Mouse (Mus musculus): ENCODE results near the gene Wdr25.

Gene Wdr25

DNA sequence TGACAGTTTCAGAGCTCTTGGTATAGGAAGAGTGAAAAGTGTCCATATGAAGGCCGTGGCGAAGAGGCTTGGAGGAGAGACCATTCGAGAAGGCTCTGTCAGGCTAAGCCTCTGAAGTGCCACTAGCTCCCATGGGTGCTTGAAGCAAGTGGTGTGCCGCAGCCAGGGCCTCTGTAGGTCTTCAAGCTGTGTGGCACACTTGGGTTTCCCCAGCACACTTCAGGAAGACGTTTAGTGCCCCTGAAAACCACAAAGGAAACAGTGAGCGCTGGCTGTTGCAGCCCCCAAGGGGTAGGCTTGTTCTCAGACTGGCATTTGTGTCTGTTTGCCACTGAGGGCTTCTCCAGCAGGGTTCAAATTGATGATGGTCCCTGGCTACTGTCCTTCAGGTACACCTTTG, 90.1 kb downstream of the Wdr25 start:
- DNase-seq (ENCODE audit: low read depth in 1 of 2, low spot score in 2 of 2), result no peak

- no peak for DNase-seq (ENCODE audit: low read depth in 1 of 2, low spot score in 2 of 2)
Measured at GRCm38 (mm10) chr12:108984471-108984870, 91.0 kb downstream of the Wdr25 start.

DNA sequence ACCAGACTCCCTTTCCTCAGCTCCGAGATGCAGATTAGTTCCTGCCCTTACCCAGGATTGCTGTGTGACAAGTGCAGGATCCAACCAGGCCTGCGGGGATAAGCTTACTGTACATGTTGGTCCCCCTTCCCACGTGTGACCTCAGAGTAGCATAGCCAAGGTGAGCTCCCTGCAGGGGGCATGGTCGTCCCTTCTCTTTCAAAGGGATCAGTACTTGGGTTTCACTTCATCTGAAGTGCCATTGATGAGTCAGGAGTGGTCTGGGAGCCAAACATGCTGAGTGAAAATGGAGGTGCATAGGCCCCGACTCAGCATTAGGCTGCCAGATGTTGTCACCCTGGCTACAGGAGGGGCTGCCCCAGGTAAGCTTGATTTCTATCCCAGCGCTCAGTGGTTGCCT, 91.6 kb downstream of the Wdr25 start:
- no peak for DNase-seq (ENCODE audit: low read depth in 1 of 2, low spot score in 2 of 2)

GRCm38 (mm10) chr12:108987448-108987847, 94.0 kb downstream of the Wdr25 start:
- DNase-seq (ENCODE audit: low read depth in 1 of 2, low spot score in 2 of 2), result no peak

DNA sequence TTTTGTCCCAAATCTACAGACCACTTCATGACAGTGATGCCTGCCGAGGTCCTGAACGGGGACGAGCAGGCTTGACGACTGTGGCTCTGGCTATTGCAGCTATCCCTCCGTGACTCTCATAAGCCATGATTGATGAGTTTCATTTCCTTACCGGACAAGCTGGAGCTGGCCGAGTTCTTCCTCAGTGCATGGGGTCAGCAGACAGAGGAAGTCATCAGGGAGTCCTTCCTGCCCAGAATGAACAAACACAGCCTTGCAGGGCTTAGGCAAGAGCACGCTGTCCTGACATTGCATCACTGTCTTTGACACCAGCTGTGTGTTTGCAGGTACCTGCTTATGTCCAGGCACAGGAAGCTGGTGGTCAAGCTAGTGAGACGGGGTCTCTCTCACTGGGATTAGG, 97.0 kb downstream of the Wdr25 start:
- peak; percentile 26 to 54 for DNase-seq (ENCODE audit: low read depth in 1 of 2, low spot score in 2 of 2)

DNA sequence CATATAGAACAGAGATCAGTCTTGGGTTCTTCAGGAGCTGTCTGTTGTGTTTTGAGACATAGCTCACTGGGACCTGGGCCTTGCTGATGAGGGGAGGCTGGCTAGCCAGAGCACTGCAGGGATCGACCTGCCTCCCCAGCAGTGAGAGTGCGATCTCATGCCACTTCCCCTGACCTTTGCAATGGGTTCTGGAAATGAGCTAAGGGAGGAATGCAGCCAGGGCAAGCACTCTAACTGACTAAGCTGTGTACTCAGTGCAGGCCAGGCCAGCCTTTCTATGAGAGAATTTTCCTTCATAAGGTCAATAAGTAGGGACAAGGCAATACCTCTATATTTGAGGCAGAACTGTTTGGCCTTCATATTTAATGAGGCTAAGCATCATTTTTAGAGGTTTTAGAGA, 99.6 kb downstream of the Wdr25 start:
- DNase-seq (ENCODE audit: low read depth in 1 of 2, low spot score in 2 of 2), result no peak

DNA sequence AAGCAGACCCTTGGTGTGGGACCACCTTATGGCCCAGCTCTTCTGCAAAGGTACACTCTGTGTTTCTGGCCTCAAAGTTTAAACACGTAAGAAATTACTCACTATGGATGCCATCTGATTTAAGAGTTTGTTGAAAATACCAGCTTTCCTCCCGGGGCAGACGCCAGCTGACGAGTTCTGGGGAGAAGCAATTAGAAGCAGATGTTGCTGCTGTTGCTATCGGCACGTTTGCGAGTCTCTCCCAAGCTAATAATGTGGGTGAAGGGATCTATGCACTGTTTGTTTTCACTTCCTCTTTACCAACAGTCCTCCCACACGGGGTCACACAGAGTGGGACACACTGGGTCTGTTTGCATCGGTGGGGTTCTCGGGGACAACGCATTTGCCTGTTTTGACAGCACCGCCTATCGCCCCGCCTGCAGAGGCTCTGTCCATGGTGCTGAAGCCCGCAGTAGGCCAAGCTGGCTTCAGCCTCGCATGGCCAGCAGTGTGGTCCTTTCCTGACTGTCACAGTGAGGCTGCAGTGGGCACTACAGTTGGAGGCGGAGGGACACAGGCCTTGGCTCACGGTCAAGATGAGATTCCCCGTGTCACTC, 101.1 kb downstream of the Wdr25 start:
- peak; percentile 55 to 66 for DNase-seq (ENCODE audit: low read depth in 1 of 2, low spot score in 2 of 2)

DNA sequence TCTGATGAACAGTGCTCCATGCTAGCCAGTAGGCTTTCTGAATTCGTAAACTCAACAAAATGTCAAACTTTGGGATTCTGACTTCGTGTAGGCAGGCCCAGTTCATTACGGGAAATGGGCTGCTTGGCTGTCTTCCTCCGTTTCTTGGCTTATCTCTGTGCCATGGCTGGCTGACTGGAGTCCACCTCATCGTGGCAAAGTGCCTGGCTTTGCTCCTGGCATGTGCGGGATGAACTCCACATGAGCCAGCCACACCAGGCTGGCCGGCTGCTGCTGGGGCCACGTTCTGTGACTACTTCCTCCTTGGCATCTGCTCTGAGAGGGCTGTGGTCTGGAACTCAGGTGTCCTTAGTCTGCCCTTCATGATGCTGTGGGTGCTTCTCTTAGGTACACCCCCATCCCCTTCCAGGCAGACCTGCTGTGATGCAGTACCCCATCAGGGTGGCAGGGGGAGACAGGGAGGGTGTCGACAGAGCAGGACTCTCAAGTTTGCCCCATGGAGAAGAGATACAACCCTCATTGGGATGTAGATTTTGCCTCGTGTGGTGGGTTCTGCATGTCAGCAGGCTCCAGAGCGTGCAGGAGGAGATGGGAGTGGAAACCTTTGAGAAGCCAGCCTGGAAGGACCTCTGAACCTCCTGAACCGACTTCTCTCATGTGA, 102.7 kb downstream of the Wdr25 start:
- no peak for DNase-seq (ENCODE audit: low read depth in 1 of 2, low spot score in 2 of 2)

DNA sequence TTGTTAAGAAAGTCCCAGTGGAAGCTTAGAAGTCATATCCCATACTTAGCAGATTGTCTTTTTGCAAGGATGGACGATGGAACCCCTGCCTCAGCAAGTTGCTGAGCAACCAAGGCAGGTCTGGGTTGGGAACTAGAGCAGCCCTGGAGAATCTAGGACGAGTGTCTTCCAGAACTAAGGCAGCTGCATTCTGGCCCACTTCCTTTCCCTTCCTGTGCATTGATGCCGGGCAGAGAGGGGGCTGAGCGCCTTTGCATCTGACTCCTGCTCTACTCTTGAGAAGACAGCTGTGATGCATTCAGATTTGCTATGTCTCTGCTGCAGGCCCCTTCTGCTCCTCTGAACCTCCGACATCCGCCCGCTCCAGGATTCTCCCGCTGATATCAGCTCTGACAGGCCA, 103.8 kb downstream of the Wdr25 start:
- no peak for DNase-seq (ENCODE audit: low read depth in 1 of 2, low spot score in 2 of 2)

GRCm38 (mm10) chr12:109002978-109003377, 109.5 kb downstream of the Wdr25 start:
- DNase-seq (ENCODE audit: low read depth in 1 of 2, low spot score in 2 of 2), result no peak

DNA sequence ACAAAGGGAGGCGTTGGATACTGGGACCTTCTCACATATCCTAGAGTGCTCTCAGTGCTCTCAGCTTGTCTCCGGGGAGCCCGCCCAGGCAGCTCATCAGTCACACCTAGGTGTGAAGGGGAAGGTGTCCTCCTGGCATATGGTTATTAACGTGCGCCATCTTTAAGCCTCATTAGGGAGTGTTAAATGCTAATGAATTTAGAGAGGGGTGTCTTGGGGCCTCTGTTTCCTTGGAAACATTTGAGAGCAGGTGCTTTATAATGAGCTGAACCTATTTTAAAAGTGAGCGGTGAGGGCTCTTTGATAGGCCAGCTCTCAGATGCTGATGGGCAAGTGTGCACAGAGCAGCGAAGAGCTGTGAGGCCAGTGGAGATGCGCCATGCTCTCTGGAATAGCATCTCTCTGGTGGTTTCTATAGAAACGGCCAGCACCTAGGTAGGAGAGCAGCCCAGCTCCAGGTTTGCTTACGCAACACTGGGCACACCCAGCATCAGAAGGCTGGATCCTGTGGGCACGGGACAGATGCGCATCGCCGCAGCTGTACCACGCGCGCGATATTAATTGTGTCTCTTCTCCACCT, 116.7 kb downstream of the Wdr25 start:
- no peak for DNase-seq (ENCODE audit: low read depth in 1 of 2, low spot score in 2 of 2)

- no peak for DNase-seq (ENCODE audit: low read depth in 1 of 2, low spot score in 2 of 2)
Measured at GRCm38 (mm10) chr12:109022181-109022691, 128.8 kb downstream of the Wdr25 start.

- DNase-seq (ENCODE audit: low read depth in 1 of 2, low spot score in 2 of 2), result no peak
Measured at GRCm38 (mm10) chr12:109022966-109023365, 129.5 kb downstream of the Wdr25 start.

DNA sequence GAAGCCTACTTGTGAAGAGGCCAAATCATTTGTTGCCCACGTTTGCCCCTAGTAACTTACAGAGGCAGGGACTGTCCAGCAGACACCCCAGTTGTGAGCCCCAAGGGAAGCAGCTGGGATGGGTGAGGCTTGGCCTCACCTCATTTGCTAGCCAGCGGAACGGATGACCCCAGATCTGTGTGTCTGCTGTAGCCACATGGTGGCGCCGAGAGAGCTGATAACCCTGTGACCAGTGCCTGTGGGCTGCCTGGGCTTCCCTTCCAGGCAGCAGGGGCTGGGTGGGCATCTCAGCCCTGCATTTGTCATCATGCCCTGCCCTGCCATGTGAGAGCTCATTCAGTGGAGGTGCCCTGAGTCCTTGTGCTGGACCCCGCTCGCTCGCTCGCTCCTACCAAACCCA, 130.3 kb downstream of the Wdr25 start:
- DNase-seq (ENCODE audit: low read depth in 1 of 2, low spot score in 2 of 2), result no peak

DNA sequence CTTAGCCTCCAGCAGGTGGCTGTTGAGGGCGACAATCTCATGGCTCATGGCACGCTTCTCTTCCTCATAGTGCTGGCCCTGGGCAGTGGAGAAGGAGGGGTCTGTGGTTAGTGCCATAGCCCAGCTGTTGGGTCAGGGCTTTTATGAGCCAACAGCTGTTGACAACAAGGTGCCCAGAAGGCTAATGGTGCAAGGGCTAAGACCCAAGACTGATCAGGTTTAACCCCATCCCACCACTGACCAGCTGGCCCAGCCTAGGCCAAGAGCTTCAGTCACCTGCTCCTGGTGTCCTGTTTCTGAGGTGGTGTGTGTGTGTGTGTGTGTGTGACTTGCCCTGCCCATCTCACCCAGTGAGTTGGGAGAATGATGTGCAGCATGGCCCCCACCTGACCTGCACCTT, 143.6 kb downstream of the Wdr25 start:
- DNase-seq (ENCODE audit: low read depth in 1 of 2, low spot score in 2 of 2), result no peak

DNA sequence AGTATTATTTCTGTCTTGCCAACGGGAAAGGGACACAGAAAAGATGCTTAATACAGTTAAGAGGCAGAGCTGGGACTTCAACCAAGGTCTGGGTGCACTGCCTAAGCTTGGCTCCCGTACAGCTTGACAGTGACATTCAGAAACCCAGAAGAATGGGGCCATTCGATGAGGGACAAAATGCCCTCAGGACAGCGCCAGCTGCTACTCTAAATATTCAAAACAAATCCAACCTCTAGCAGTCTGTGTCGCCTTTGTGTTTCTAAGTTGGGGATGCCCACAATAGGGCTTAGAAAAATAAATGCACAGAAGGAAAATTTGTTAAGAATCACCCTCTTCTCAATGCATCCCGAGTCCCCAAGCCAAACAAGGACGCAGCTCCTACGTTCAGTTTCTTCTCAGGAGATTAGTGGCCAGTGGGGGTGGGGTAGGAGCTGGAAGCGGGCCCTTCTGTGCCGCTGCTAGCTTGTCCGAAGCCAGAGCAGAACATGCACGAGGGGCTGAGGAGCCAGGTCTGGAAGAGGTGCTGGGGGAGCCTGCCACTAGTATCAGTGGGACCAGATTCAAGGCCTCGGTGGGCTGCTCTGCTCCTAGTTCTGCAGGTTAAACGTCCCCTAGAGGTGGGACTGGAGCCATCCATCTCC, 144.9 kb downstream of the Wdr25 start:
- no peak for DNase-seq (ENCODE audit: low read depth in 1 of 2, low spot score in 2 of 2)

- no peak for DNase-seq (ENCODE audit: low read depth in 1 of 2, low spot score in 2 of 2)
Measured at GRCm38 (mm10) chr12:109039311-109039710, 145.9 kb downstream of the Wdr25 start.

DNA sequence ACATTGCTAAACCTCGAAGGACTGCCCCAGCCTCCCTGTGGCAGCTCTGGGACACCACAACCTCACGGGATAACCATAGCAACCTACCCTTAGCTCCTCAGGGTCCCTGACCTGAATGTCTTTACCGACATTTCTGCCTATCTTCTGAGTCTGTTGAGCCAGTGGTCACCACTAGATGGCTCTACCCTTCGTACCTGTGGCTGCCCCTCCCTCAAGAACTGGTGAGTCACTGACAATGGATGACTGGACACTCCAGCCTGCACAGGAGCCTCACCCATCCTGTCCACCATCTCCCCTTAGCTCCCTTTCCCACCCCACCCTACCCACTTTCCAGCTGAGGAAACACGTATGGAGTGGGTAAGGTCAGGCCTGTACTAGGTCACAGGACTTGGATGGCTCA, 151.1 kb downstream of the Wdr25 start:
- no peak for DNase-seq (ENCODE audit: low read depth in 1 of 2, low spot score in 2 of 2)

DNA sequence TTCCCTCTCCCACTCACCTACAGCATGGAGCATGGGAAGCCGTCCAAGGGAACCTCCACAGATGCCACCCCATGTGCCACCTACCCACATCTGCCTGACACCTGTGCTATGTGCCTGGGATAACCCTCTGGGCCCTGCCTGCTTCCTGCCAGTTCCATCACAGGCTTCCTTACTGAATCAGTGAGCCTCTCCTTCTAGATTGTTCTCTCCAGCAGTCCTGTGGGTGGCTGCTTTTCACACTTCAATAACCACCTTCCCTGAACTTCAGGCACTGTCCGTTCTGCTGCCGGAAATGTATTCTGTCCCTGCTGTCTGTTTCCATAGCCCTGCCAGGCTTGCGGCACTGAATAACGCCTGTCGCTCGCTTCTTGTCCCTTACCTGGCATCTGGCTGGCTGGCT, 152.2 kb downstream of the Wdr25 start:
- no peak for DNase-seq (ENCODE audit: low read depth in 1 of 2, low spot score in 2 of 2)

- no peak for DNase-seq (ENCODE audit: low read depth in 1 of 2, low spot score in 2 of 2)
Measured at GRCm38 (mm10) chr12:109049949-109050348, 156.5 kb downstream of the Wdr25 start.

GRCm38 (mm10) chr12:109053020-109053806, 159.8 kb downstream of the Wdr25 start:
- no peak for DNase-seq (ENCODE audit: low read depth in 1 of 2, low spot score in 2 of 2)

Measured in monocyte, adult 2 months (primary cell).